Mouse (Mus musculus): ENCODE measurements around the gene Btbd8.

Btbd8 gene

GRCm38 (mm10) chr5:107437464-107438281 is at the start of gene Btbd8:
Gene Btbd8, plus strand, starts transcription at chr5:107437997.
- DNase-seq (ENCODE audit: low spot score): peak; percentile 90

- DNase-seq (ENCODE audit: low spot score): no peak
Measured at GRCm38 (mm10) chr5:107389373-107389772, 48.4 kb upstream of the Btbd8 start.

- DNase-seq (ENCODE audit: low spot score): no peak
Measured at GRCm38 (mm10) chr5:107394437-107394836, 43.4 kb upstream of the Btbd8 start.

- DNase-seq (ENCODE audit: low spot score): no peak
Measured at GRCm38 (mm10) chr5:107402436-107402835, 35.4 kb upstream of the Btbd8 start, which contains the start of gene Ephx4. Gene Ephx4, plus strand, starts transcription at chr5:107402736.

- DNase-seq (ENCODE audit: low spot score): no peak
Measured at GRCm38 (mm10) chr5:107403011-107403946, 34.5 kb upstream of the Btbd8 start.

- DNase-seq (ENCODE audit: low spot score): peak; percentile 60
Measured at GRCm38 (mm10) chr5:107403947-107404684, 33.7 kb upstream of the Btbd8 start.

GRCm38 (mm10) chr5:107405361-107405760 is 32.4 kb upstream of the Btbd8 start:
- DNase-seq (ENCODE audit: low spot score): peak; percentile 75

- no peak for DNase-seq (ENCODE audit: low spot score)
Measured at GRCm38 (mm10) chr5:107410305-107410704, 27.5 kb upstream of the Btbd8 start.

- DNase-seq (ENCODE audit: low spot score): peak; percentile 19
Measured at GRCm38 (mm10) chr5:107411326-107411725, 26.5 kb upstream of the Btbd8 start.

- no peak for DNase-seq (ENCODE audit: low spot score)
Measured at GRCm38 (mm10) chr5:107412285-107412684, 25.5 kb upstream of the Btbd8 start.

- peak; percentile 29 for DNase-seq (ENCODE audit: low spot score)
Measured at GRCm38 (mm10) chr5:107415098-107415497, 22.7 kb upstream of the Btbd8 start.

- DNase-seq (ENCODE audit: low spot score): no peak
Measured at GRCm38 (mm10) chr5:107421676-107422075, 16.1 kb upstream of the Btbd8 start.

GRCm38 (mm10) chr5:107431249-107431648 is 6.5 kb upstream of the Btbd8 start, which contains the start of gene Lpcat2b:
Gene Lpcat2b, plus strand, starts transcription at chr5:107431549.
- no peak for DNase-seq (ENCODE audit: low spot score)

- DNase-seq (ENCODE audit: low spot score): no peak
Measured at GRCm38 (mm10) chr5:107434001-107434400, 3.8 kb upstream of the Btbd8 start.

GRCm38 (mm10) chr5:107436185-107436584 is 1.6 kb upstream of the Btbd8 start:
- no peak for DNase-seq (ENCODE audit: low spot score)

- no peak for DNase-seq (ENCODE audit: low spot score)
Measured at GRCm38 (mm10) chr5:107436587-107437209, 1.1 kb upstream of the Btbd8 start.

GRCm38 (mm10) chr5:107438353-107438752 is 556 bp downstream of the Btbd8 start:
- DNase-seq (ENCODE audit: low spot score): no peak

GRCm38 (mm10) chr5:107441881-107442280 is 4.1 kb downstream of the Btbd8 start:
- no peak for DNase-seq (ENCODE audit: low spot score)

GRCm38 (mm10) chr5:107444251-107444650 is 6.5 kb downstream of the Btbd8 start:
- no peak for DNase-seq (ENCODE audit: low spot score)

- DNase-seq (ENCODE audit: low spot score): no peak
Measured at GRCm38 (mm10) chr5:107447977-107448376, 10.2 kb downstream of the Btbd8 start.

GRCm38 (mm10) chr5:107448784-107449183 is 11.0 kb downstream of the Btbd8 start:
- DNase-seq (ENCODE audit: low spot score): no peak
